7 mouse cellular contexts compared by ENCODE assay signal in the genomic region with DNA sequence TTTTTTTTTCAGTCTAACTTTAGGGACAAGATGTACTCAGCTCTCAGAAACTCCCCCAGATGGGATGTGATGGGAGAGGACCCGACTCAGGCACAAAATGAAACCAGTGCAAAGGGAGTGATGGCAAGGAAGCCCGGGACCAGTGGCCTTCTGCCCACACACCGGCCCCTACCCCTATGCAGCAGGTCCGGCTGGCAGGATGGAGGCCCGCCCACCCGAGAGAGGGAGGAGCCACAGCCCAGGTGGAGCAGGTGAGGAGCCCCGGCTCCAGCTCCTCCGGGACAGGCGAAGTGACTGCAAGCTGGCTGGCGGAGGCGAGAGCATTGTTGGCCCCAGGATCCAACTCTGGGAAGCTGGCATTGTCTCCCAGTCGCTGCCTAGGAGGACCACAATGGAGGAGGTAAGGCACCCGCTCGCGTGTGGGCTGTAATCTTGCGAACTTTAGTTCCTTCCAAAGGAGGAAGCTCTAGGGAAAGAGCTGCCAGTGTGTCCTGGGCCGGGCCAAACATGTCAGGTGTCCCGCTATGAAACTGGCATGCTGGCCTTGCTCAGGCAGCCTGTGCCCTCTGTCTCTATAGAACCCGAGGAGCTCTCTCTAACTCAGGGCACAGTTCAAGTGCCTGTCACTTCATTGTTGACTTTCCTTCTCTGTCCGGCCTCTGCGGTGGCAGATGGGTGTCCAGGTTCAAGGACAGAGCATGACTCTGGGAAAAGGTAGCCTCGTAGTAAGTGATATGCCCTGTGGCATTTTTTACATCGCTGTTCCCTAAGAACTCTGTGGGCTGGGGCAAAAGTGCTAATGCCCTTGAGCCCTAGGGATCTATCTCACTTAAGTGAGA. TPM values are rescaled to one million over a fixed set of nuclear protein-coding genes. Genes with fewer than 3 reads are reported as not detected.
A peak's percentile ranks its signal among the peaks of the same experiment; 100 is the strongest.
DNase-seq lines count a peak whose midpoint lies in the region; ATAC-seq and TF ChIP-seq lines count a peak whose summit lies in the region.

A gene (plus strand): TSS at position 166 of the 839 bp plus-strand sequence.

- 19% methylated on average over 23 of the region's 23 CpGs for WGBS in hindbrain, embryonic 10.5 days
- WGBS in limb, embryonic 12.5 days: 26% methylated on average over 23 of the region's 23 CpGs
- WGBS in midbrain, postnatal 0 days: 23% methylated on average over 23 of the region's 23 CpGs

- no peak for TF ChIP-seq CTCF in midbrain, postnatal 0 days (IDR thresholded peaks at IDR 0.05)

- H3K4me1 ChIP-seq in hindbrain, embryonic 10.5 days (replicated peaks): peaks cover 10% of the 10 kb centered on the region
- H3K4me1 ChIP-seq in limb, embryonic 12.5 days (replicated peaks): peaks cover 12% of the 10 kb centered on the region; the same call in 1 of the 2 replicates
- H3K4me1 ChIP-seq in midbrain, postnatal 0 days (ENCODE audit: insufficient read depth, low read length): no peaks in the 10 kb centered on the region

- H3K36me3 ChIP-seq in hindbrain, embryonic 10.5 days: no peaks in the 10 kb centered on the region
- no peaks in the 10 kb centered on the region for H3K36me3 ChIP-seq in limb, embryonic 12.5 days
- no peaks in the 10 kb centered on the region for H3K36me3 ChIP-seq in midbrain, postnatal 0 days (ENCODE audit: insufficient read depth, low read length)

- peak within 1 kb of the TSS; percentile 46 for H3K4me2 ChIP-seq in limb, embryonic 12.5 days
- peak within 1 kb of the TSS; percentile 29; the same call in 1 of the 2 replicates for H3K4me2 ChIP-seq in midbrain, postnatal 0 days (ENCODE audit: low read depth, low read length, poor library complexity, severe bottlenecking)

- H3K9ac ChIP-seq in limb, embryonic 12.5 days (replicated peaks): no peak within 1 kb of the TSS
- no peak within 1 kb of the TSS for H3K9ac ChIP-seq in midbrain, postnatal 0 days (replicated peaks; ENCODE audit: low read length, poor library complexity, severe bottlenecking)

- ATAC-seq in limb, embryonic 12.5 days (ENCODE audit: insufficient number of reproducible peaks, insufficient read depth, low FRiP score, low TSS enrichment, low read depth): no peak
- ATAC-seq in midbrain, postnatal 0 days (ENCODE audit: low FRiP score): no peak

- H3K27ac ChIP-seq in hindbrain, embryonic 10.5 days: 0 out of 2 replicates have a peak within 1 kb of the TSS, but pooled peaks have one; percentile 16
- H3K27ac ChIP-seq in limb, embryonic 12.5 days: no peak within 1 kb of the TSS
- no peak within 1 kb of the TSS for H3K27ac ChIP-seq in midbrain, postnatal 0 days (ENCODE audit: low read depth, low read length)

- no peaks in the 10 kb centered on the region for H3K9me3 ChIP-seq in hindbrain, embryonic 10.5 days
- H3K9me3 ChIP-seq in limb, embryonic 12.5 days: no peaks in the 10 kb centered on the region
- H3K9me3 ChIP-seq in midbrain, postnatal 0 days (ENCODE audit: low read length): no peaks in the 10 kb centered on the region

- peaks cover 18% of the 10 kb centered on the region for H3K27me3 ChIP-seq in hindbrain, embryonic 10.5 days (ENCODE audit: insufficient read depth, poor library complexity, severe bottlenecking)
- H3K27me3 ChIP-seq in limb, embryonic 12.5 days: peaks cover 20% of the 10 kb centered on the region
- H3K27me3 ChIP-seq in midbrain, postnatal 0 days (ENCODE audit: insufficient read depth, low read length): no peaks in the 10 kb centered on the region

- H3K4me3 ChIP-seq in hindbrain, embryonic 10.5 days: peak within 1 kb of the TSS; percentile 39
- peak within 1 kb of the TSS; percentile 15; the same call in 1 of the 2 replicates for H3K4me3 ChIP-seq in limb, embryonic 12.5 days (replicated peaks)
- H3K4me3 ChIP-seq in midbrain, postnatal 0 days (ENCODE audit: low read depth, low read length): 0 out of 2 replicates have a peak within 1 kb of the TSS, but pooled peaks have one; percentile 1

- peak; percentile 32 for DNase-seq in ovary, adult 18-20 months (ENCODE audit: low spot score)
- DNase-seq in ovary, postnatal 10 days (ENCODE audit: low spot score): no peak
- peak; percentile 8 for DNase-seq in hindbrain, embryonic 10.5 days (ENCODE audit: low spot score)
- DNase-seq in midbrain, postnatal 0 days (ENCODE audit: low spot score): no peak
- DNase-seq in frontal cortex, adult 2 months (ENCODE audit: extremely low spot score in 1 of 2, low spot score in 1 of 2): no peak
- DNase-seq in adrenal gland, adult 8-10 months: no peak

RNA-seq across cellular contexts. Expression of the gene that starts here (rescaled TPM):
- polyA plus RNA-seq in hindbrain, embryonic 10.5 days (2016; fragmentation: Nextera tagmentation; extraction: Ambion mirVana): 0.05 TPM in 1 of 2 replicates, not detected in the other
- 0.09 TPM in 1 of 2 replicates, not detected in the other for polyA plus RNA-seq in limb, embryonic 12.5 days (2016; fragmentation: Nextera tagmentation; extraction: Ambion mirVana)
- total RNA-seq in midbrain, postnatal 0 days (2014; rRNA removed): 0.19 and 0.49 TPM in 2 replicates
- polyA plus RNA-seq in midbrain, postnatal 0 days (2015; fragmentation: Nextera tagmentation; extraction: Ambion mirVana): 0.28 and 0.38 TPM in 2 replicates
- 0.92 and 1.0 TPM in 2 replicates for polyA plus RNA-seq in frontal cortex, adult 2 months (2012; rRNA removed)
- under 1 TPM; 0.24 to 0.64 (median 0.45) TPM for total RNA-seq in adrenal gland, adult 8-10 months (2022)

Comparison
In these comparisons a context has a peak if more than half of its experiments do, and no peak if none do; other contexts are left out.
1. Peak in DNase-seq, H3K4me3 ChIP-seq and H3K27ac ChIP-seq in hindbrain, embryonic 10.5 days; RNA of the gene not detected or under 1 TPM.